In the genomic region with DNA sequence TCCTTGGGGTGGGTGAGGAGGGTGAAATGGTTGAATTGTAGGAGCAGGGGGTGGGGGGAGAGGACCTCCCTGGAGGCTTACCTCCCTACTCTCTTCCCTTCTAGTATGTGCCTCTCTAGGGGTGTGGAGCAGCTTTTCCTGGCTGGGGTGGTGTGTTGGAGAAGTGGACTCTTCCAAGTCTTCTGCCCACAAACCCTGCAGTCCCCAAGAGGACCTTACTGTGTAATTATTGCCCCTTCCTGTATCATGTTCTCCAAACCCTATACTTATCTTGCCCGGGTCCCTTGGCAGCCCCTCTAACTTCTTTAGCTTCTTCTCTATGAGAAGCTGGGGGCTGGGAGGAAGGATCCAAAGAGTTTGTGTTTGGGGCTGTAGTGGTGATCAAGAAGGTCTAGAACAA, we compare ENCODE assay signal across 16 mouse cellular contexts. TPM values are rescaled to one million over a fixed set of nuclear protein-coding genes. Genes with fewer than 3 reads are reported as not detected.
DNase-seq lines count a peak whose midpoint lies in the region; ATAC-seq and TF ChIP-seq lines count a peak whose summit lies in the region.
"Had no signal": no experiment of that assay in that cellular context is flagged by ENCODE, and none has a peak within 500 bp of the region (broad histone marks: within the 10 kb centered on the region; RNA-seq: fewer than 3 reads in every experiment).

No protein-coding gene starts in this region.

- no peak for TF ChIP-seq CTCF in hindbrain, postnatal 0 days (IDR thresholded peaks at IDR 0.05; ENCODE audit: low read depth)

- no peaks in the 10 kb centered on the region for H3K36me3 ChIP-seq in hindbrain, embryonic 13.5 days
- no peaks in the 10 kb centered on the region for H3K36me3 ChIP-seq in hindbrain, embryonic 11.5 days (ENCODE audit: control insufficient read depth, insufficient read depth, low read length)
- H3K36me3 ChIP-seq in neural tube, embryonic 13.5 days, result no peaks in the 10 kb centered on the region
- no peaks in the 10 kb centered on the region for H3K36me3 ChIP-seq in hindbrain, postnatal 0 days (ENCODE audit: insufficient read depth, low read length)
- H3K36me3 ChIP-seq: liver, embryonic 15.5 days; midbrain, embryonic 12.5 days had no signal

- peak overlapping the region; percentile 14; the same call in 1 of the 2 replicates for H3K4me3 ChIP-seq in hindbrain, embryonic 13.5 days
- H3K4me3 ChIP-seq in hindbrain, embryonic 11.5 days (ENCODE audit: low read depth, low read length), result no peak overlapping the region
- H3K4me3 ChIP-seq in neural tube, embryonic 13.5 days, result no peak overlapping the region
- H3K4me3 ChIP-seq in hindbrain, postnatal 0 days (ENCODE audit: low read length), result no peak overlapping the region
- H3K4me3 ChIP-seq: gastrocnemius, adult 2 months; liver, embryonic 15.5 days; midbrain, embryonic 12.5 days had no signal

- no peak overlapping the region for H3K9ac ChIP-seq in hindbrain, embryonic 13.5 days
- H3K9ac ChIP-seq in hindbrain, embryonic 11.5 days (ENCODE audit: low read depth, low read length), result no peak overlapping the region
- no peak overlapping the region; the same call in 1 of the 2 replicates for H3K9ac ChIP-seq in neural tube, embryonic 13.5 days
- peak overlapping the region; percentile 13; the same call in 1 of the 2 replicates for H3K9ac ChIP-seq in hindbrain, postnatal 0 days (replicated peaks; ENCODE audit: low read length)
- H3K9ac ChIP-seq: liver, embryonic 15.5 days; midbrain, embryonic 12.5 days had no signal

- H3K4me1 ChIP-seq in hindbrain, embryonic 13.5 days (replicated peaks), result peaks cover 24% of the 10 kb centered on the region
- H3K4me1 ChIP-seq in hindbrain, embryonic 11.5 days (replicated peaks; ENCODE audit: control insufficient read depth, insufficient read depth, low read length), result no peaks in the 10 kb centered on the region
- peaks cover 26% of the 10 kb centered on the region for H3K4me1 ChIP-seq in neural tube, embryonic 13.5 days (replicated peaks)
- H3K4me1 ChIP-seq in hindbrain, postnatal 0 days (ENCODE audit: insufficient read depth, low read length), result peaks cover 17% of the 10 kb centered on the region

- WGBS in hindbrain, embryonic 13.5 days, result 40% methylated on average over 1 of the region's 1 CpGs
- WGBS in hindbrain, embryonic 11.5 days, result 67% methylated on average over 1 of the region's 1 CpGs
- 56% methylated on average over 1 of the region's 1 CpGs for WGBS in neural tube, embryonic 13.5 days
- WGBS in hindbrain, postnatal 0 days, result 48% methylated on average over 1 of the region's 1 CpGs

- no peak for DNase-seq in hindbrain, embryonic 11.5 days (ENCODE audit: low spot score)
- DNase-seq in neural tube, embryonic 10.5 days (ENCODE audit: extremely low spot score, low spot score), result no peak
- DNase-seq in hindbrain, postnatal 0 days (ENCODE audit: low spot score), result no peak
- DNase-seq in ovary, postnatal 14 days (ENCODE audit: low spot score), result no peak
- no peak for DNase-seq in urinary bladder, adult 18-20 months (ENCODE audit: low spot score in 2 of 2)
- DNase-seq: adrenal gland, postnatal 36 days; gastrocnemius, adult 2 months; heart, postnatal 10 days; kidney, postnatal 36 days; thymus, postnatal 4 days had no signal

- ATAC-seq in hindbrain, embryonic 13.5 days (ENCODE audit: low FRiP score), result no peak
- ATAC-seq in hindbrain, embryonic 11.5 days (ENCODE audit: low FRiP score), result no peak
- ATAC-seq in neural tube, embryonic 13.5 days (ENCODE audit: low read depth), result no peak
- no peak for ATAC-seq in hindbrain, postnatal 0 days
- ATAC-seq: inflammation-experienced regulatory T-cells, adult 6 months had no signal

- H3K4me2 ChIP-seq in hindbrain, embryonic 13.5 days, result peak overlapping the region; percentile 37
- H3K4me2 ChIP-seq in hindbrain, embryonic 11.5 days (replicated peaks; ENCODE audit: low read depth, low read length), result no peak overlapping the region
- peak overlapping the region; percentile 36; the same call in 1 of the 2 replicates for H3K4me2 ChIP-seq in neural tube, embryonic 13.5 days
- peak overlapping the region; percentile 50 for H3K4me2 ChIP-seq in hindbrain, postnatal 0 days (ENCODE audit: low read depth, low read length)
- H3K4me2 ChIP-seq: midbrain, embryonic 12.5 days had no signal

- no peaks in the 10 kb centered on the region for H3K9me3 ChIP-seq in hindbrain, embryonic 13.5 days
- H3K9me3 ChIP-seq in hindbrain, embryonic 11.5 days (ENCODE audit: control insufficient read depth, low read length), result no peaks in the 10 kb centered on the region
- no peaks in the 10 kb centered on the region for H3K9me3 ChIP-seq in neural tube, embryonic 13.5 days
- H3K9me3 ChIP-seq in hindbrain, postnatal 0 days (ENCODE audit: low read length), result no peaks in the 10 kb centered on the region
- H3K9me3 ChIP-seq: liver, embryonic 15.5 days; midbrain, embryonic 12.5 days had no signal

- no peak overlapping the region for H3K27ac ChIP-seq in hindbrain, embryonic 13.5 days
- no peak overlapping the region for H3K27ac ChIP-seq in hindbrain, embryonic 11.5 days (ENCODE audit: low read depth, low read length)
- no peak overlapping the region for H3K27ac ChIP-seq in neural tube, embryonic 13.5 days (replicated peaks)
- H3K27ac ChIP-seq in hindbrain, postnatal 0 days, result 0 out of 2 replicates have a peak overlapping the region, but pooled peaks have one; percentile 65
- H3K27ac ChIP-seq: gastrocnemius, adult 2 months; liver, embryonic 15.5 days; macrophage; midbrain, embryonic 12.5 days had no signal

- H3K27me3 ChIP-seq in hindbrain, embryonic 13.5 days, result peaks cover 29% of the 10 kb centered on the region
- peaks cover 12% of the 10 kb centered on the region for H3K27me3 ChIP-seq in hindbrain, embryonic 11.5 days (ENCODE audit: control insufficient read depth, insufficient read depth, low read length)
- peaks cover 27% of the 10 kb centered on the region for H3K27me3 ChIP-seq in neural tube, embryonic 13.5 days
- H3K27me3 ChIP-seq in hindbrain, postnatal 0 days (ENCODE audit: insufficient read depth, low read length), result no peaks in the 10 kb centered on the region

RNA-seq across cellular contexts. Expression of a gene that starts 4.0 kb away (rescaled TPM):
- polyA plus RNA-seq in hindbrain, embryonic 13.5 days (2015; fragmentation: Nextera tagmentation; extraction: Ambion mirVana), result 198 and 229 TPM in 2 replicates
- polyA plus RNA-seq in hindbrain, embryonic 11.5 days (2014; fragmentation: Nextera tagmentation; extraction: Ambion mirVana), result 215 and 216 TPM in 2 replicates
- 228 and 241 TPM in 2 replicates for polyA plus RNA-seq in neural tube, embryonic 13.5 days (2015; fragmentation: Nextera tagmentation; extraction: Ambion mirVana)
- 35.2 and 40.9 TPM in 2 replicates for total RNA-seq in hindbrain, postnatal 0 days (2014; rRNA removed)
- polyA plus RNA-seq in hindbrain, postnatal 0 days (2015; fragmentation: Nextera tagmentation; extraction: Ambion mirVana), result 417 and 436 TPM in 2 replicates

RNA-seq across cellular contexts. Expression of a gene that starts 5.3 kb away (rescaled TPM):
- polyA plus RNA-seq in hindbrain, embryonic 13.5 days (2015; fragmentation: Nextera tagmentation; extraction: Ambion mirVana), result 10.2 and 10.3 TPM in 2 replicates
- polyA plus RNA-seq in hindbrain, embryonic 11.5 days (2014; fragmentation: Nextera tagmentation; extraction: Ambion mirVana), result 10.5 and 11.5 TPM in 2 replicates
- polyA plus RNA-seq in neural tube, embryonic 13.5 days (2015; fragmentation: Nextera tagmentation; extraction: Ambion mirVana), result 11.8 and 13.5 TPM in 2 replicates
- 15.9 and 18.8 TPM in 2 replicates for total RNA-seq in hindbrain, postnatal 0 days (2014; rRNA removed)
- polyA plus RNA-seq in hindbrain, postnatal 0 days (2015; fragmentation: Nextera tagmentation; extraction: Ambion mirVana), result 6.7 and 7.6 TPM in 2 replicates

RNA-seq across cellular contexts. Expression of a gene that starts 25.9 kb away (rescaled TPM):
- polyA plus RNA-seq in hindbrain, embryonic 13.5 days (2015; fragmentation: Nextera tagmentation; extraction: Ambion mirVana), result 16.6 and 19.3 TPM in 2 replicates
- 11.6 and 12.1 TPM in 2 replicates for polyA plus RNA-seq in hindbrain, embryonic 11.5 days (2014; fragmentation: Nextera tagmentation; extraction: Ambion mirVana)
- 14.1 and 16.9 TPM in 2 replicates for polyA plus RNA-seq in neural tube, embryonic 13.5 days (2015; fragmentation: Nextera tagmentation; extraction: Ambion mirVana)
- total RNA-seq in hindbrain, postnatal 0 days (2014; rRNA removed), result 22.6 and 24.8 TPM in 2 replicates
- 21.0 and 29.2 TPM in 2 replicates for polyA plus RNA-seq in hindbrain, postnatal 0 days (2015; fragmentation: Nextera tagmentation; extraction: Ambion mirVana)

RNA-seq across cellular contexts. Expression of a gene that starts 27.0 kb away (rescaled TPM):
- polyA plus RNA-seq in hindbrain, embryonic 13.5 days (2015; fragmentation: Nextera tagmentation; extraction: Ambion mirVana), result 281 and 286 TPM in 2 replicates
- polyA plus RNA-seq in hindbrain, embryonic 11.5 days (2014; fragmentation: Nextera tagmentation; extraction: Ambion mirVana), result 260 and 269 TPM in 2 replicates
- 299 and 314 TPM in 2 replicates for polyA plus RNA-seq in neural tube, embryonic 13.5 days (2015; fragmentation: Nextera tagmentation; extraction: Ambion mirVana)
- total RNA-seq in hindbrain, postnatal 0 days (2014; rRNA removed), result 70.9 and 97.6 TPM in 2 replicates
- polyA plus RNA-seq in hindbrain, postnatal 0 days (2015; fragmentation: Nextera tagmentation; extraction: Ambion mirVana), result 292 and 298 TPM in 2 replicates

RNA-seq across cellular contexts. Expression of a gene that starts 36.8 kb away (rescaled TPM):
- 5.2 and 6.3 TPM in 2 replicates for polyA plus RNA-seq in hindbrain, embryonic 13.5 days (2015; fragmentation: Nextera tagmentation; extraction: Ambion mirVana)
- 1.7 and 3.0 TPM in 2 replicates for polyA plus RNA-seq in hindbrain, embryonic 11.5 days (2014; fragmentation: Nextera tagmentation; extraction: Ambion mirVana)
- 12.1 and 15.5 TPM in 2 replicates for polyA plus RNA-seq in neural tube, embryonic 13.5 days (2015; fragmentation: Nextera tagmentation; extraction: Ambion mirVana)
- 29.0 and 30.6 TPM in 2 replicates for total RNA-seq in hindbrain, postnatal 0 days (2014; rRNA removed)
- polyA plus RNA-seq in hindbrain, postnatal 0 days (2015; fragmentation: Nextera tagmentation; extraction: Ambion mirVana), result 15.1 and 16.9 TPM in 2 replicates
- polyA plus RNA-seq: macrophage had no signal
